Mouse (Mus musculus): Measurements from ENCODE around the gene Atp11c. TPM values are rescaled to one million over a fixed set of nuclear protein-coding genes. Genes with fewer than 3 reads are reported as not detected.

The Atp11c gene
- polyA plus RNA-seq, 1 experiment from 2014 or later: 5.3 TPM

GRCm38 (mm10) chrX:60545444-60545843, 47.1 kb downstream of the Atp11c start:
- no peak overlapping the region for H3K9ac ChIP-seq (ENCODE audit: low read length)
- H3K27ac ChIP-seq (replicated peaks in 1 of 2; ENCODE audit: control insufficient read depth in 1 of 2, insufficient read depth in 1 of 2, low read depth in 2 of 2, low read length in 2 of 2): no peak overlapping the region
- no peaks in the 10 kb centered on the region for H3K4me1 ChIP-seq (ENCODE audit: control insufficient read depth in 2 of 2, insufficient read depth in 2 of 2, low read length in 2 of 2)
- no peak overlapping the region for H3K4me2 ChIP-seq (ENCODE audit: low read length)
- no peaks in the 10 kb centered on the region for H3K36me3 ChIP-seq (ENCODE audit: control insufficient read depth, insufficient read depth, low read length)
- H3K27me3 ChIP-seq (ENCODE audit: control insufficient read depth, insufficient read depth, low read length): peaks cover 5% of the 10 kb centered on the region; the same call in 1 of the 2 replicates
- H3K4me3 ChIP-seq (ENCODE audit: control insufficient read depth in 1 of 2, insufficient read depth in 1 of 2, low read depth in 1 of 2, low read length in 2 of 2): no peak overlapping the region
- no peak for ATAC-seq (ENCODE audit: insufficient number of reproducible peaks, insufficient read depth, low FRiP score, low read depth)
- H3K9me3 ChIP-seq (ENCODE audit: control insufficient read depth, low read length): no peaks in the 10 kb centered on the region
- WGBS: 38% methylated on average over 1 of the region's 1 CpGs

- Histone ChIP-seq H3K4me3 (ENCODE audit: control insufficient read depth in 1 of 2, insufficient read depth in 1 of 2, low read depth in 1 of 2, low read length in 2 of 2) (no peak overlapping the region), H3K4me1 (ENCODE audit: control insufficient read depth in 2 of 2, insufficient read depth in 2 of 2, low read length in 2 of 2) (no peaks in the 10 kb centered on the region), H3K27me3 (ENCODE audit: control insufficient read depth, insufficient read depth, low read length) (peaks cover 5% of the 10 kb centered on the region; the same call in 1 of the 2 replicates), H3K9me3 (ENCODE audit: control insufficient read depth, low read length) (no peaks in the 10 kb centered on the region), H3K9ac (ENCODE audit: low read length) (no peak overlapping the region), H3K4me2 (ENCODE audit: low read length) (no peak overlapping the region), H3K36me3 (ENCODE audit: control insufficient read depth, insufficient read depth, low read length) (no peaks in the 10 kb centered on the region), H3K27ac (replicated peaks in 1 of 2; ENCODE audit: control insufficient read depth in 1 of 2, insufficient read depth in 1 of 2, low read depth in 2 of 2, low read length in 2 of 2) (no peak overlapping the region)
- WGBS: 57% methylated on average over 4 of the region's 4 CpGs
- ATAC-seq (ENCODE audit: insufficient number of reproducible peaks, insufficient read depth, low FRiP score, low read depth): no peak
Observed at GRCm38 (mm10) chrX:60544098-60544497, 48.4 kb downstream of the Atp11c start.

DNA sequence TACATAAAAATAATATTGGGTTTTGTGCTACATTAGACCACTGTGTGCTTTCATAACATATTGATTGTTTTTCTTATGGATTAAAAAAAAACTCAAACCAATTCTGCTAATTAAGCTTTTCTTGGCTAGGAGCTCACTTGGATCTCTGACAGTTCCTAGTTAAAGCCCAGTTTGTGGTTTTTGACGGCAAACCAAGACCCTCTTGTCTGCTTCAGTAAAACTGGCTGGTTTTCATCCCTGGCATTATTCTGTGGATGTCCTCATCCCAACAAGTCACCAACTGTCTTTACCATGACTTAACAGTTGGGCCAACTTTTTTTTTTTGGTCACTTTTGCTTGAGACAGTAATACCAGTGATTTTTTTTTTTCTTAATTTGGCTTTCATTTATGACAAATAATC, 49.6 kb downstream of the Atp11c start:
- Histone ChIP-seq H3K9me3 (ENCODE audit: control insufficient read depth, low read length) (no peaks in the 10 kb centered on the region), H3K4me1 (ENCODE audit: control insufficient read depth in 2 of 2, insufficient read depth in 2 of 2, low read length in 2 of 2) (no peaks in the 10 kb centered on the region), H3K4me2 (ENCODE audit: low read length) (no peak overlapping the region), H3K27ac (replicated peaks in 1 of 2; ENCODE audit: control insufficient read depth in 1 of 2, insufficient read depth in 1 of 2, low read depth in 2 of 2, low read length in 2 of 2) (no peak overlapping the region), H3K4me3 (ENCODE audit: control insufficient read depth in 1 of 2, insufficient read depth in 1 of 2, low read depth in 1 of 2, low read length in 2 of 2) (no peak overlapping the region), H3K9ac (ENCODE audit: low read length) (no peak overlapping the region), H3K27me3 (ENCODE audit: control insufficient read depth, insufficient read depth, low read length) (no peaks in the 10 kb centered on the region), H3K36me3 (ENCODE audit: control insufficient read depth, insufficient read depth, low read length) (no peaks in the 10 kb centered on the region)
- 68% methylated on average over 1 of the region's 1 CpGs for WGBS
- no peak for ATAC-seq (ENCODE audit: insufficient number of reproducible peaks, insufficient read depth, low FRiP score, low read depth)

DNA sequence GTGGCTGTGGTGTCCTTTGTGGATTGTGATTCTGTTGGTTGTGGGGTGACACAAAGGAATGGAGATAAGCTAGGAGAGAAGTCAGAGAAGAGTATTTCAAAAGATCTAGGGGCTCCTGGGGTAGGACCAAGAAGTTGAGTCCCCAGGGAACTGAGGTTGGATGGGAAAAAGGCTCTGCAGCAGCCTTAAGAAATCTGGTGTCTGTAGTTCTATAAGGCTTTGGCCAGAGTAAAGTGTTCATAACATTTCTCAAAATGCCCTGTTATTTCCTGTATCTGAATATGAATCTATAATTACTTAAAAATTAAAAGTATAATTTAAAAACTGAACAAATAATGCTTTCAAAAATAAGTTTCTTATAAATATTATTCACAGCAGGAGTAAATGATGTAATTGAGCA, 53.3 kb downstream of the Atp11c start, which contains the start of gene Gm7073:
Gene Gm7073 (minus strand): TSS at position 101 of the 400 bp plus-strand sequence.
- Histone ChIP-seq H3K27me3 (ENCODE audit: control insufficient read depth, insufficient read depth, low read length) (no peaks in the 10 kb centered on the region), H3K4me2 (ENCODE audit: low read length) (no peak within 1 kb of the TSS)
- no peak for ATAC-seq (ENCODE audit: insufficient number of reproducible peaks, insufficient read depth, low FRiP score, low read depth)

GRCm38 (mm10) chrX:60503995-60504394, 88.5 kb downstream of the Atp11c start:
- no peak for ATAC-seq (ENCODE audit: insufficient number of reproducible peaks, insufficient read depth, low FRiP score, low read depth)
- no peaks in the 10 kb centered on the region for H3K36me3 ChIP-seq (ENCODE audit: control insufficient read depth, insufficient read depth, low read length)
- no peak overlapping the region for H3K27ac ChIP-seq (replicated peaks in 1 of 2; ENCODE audit: control insufficient read depth in 1 of 2, insufficient read depth in 1 of 2, low read depth in 2 of 2, low read length in 2 of 2)
- no peaks in the 10 kb centered on the region for H3K4me1 ChIP-seq (ENCODE audit: control insufficient read depth in 2 of 2, insufficient read depth in 2 of 2, low read length in 2 of 2)
- H3K4me2 ChIP-seq (ENCODE audit: low read length): no peak overlapping the region
- no peaks in the 10 kb centered on the region for H3K9me3 ChIP-seq (ENCODE audit: control insufficient read depth, low read length)
- H3K27me3 ChIP-seq (ENCODE audit: control insufficient read depth, insufficient read depth, low read length): no peaks in the 10 kb centered on the region
- H3K9ac ChIP-seq (ENCODE audit: low read length): no peak overlapping the region
- no peak overlapping the region for H3K4me3 ChIP-seq (ENCODE audit: control insufficient read depth in 1 of 2, insufficient read depth in 1 of 2, low read depth in 1 of 2, low read length in 2 of 2)

More for the DNA sequence above, 53.3 kb downstream of the Atp11c start, which contains the start of gene Gm7073:
- Histone ChIP-seq H3K4me3 (ENCODE audit: control insufficient read depth in 1 of 2, insufficient read depth in 1 of 2, low read depth in 1 of 2, low read length in 2 of 2) (no peak within 1 kb of the TSS), H3K9ac (ENCODE audit: low read length) (no peak within 1 kb of the TSS), H3K36me3 (ENCODE audit: control insufficient read depth, insufficient read depth, low read length) (no peaks in the 10 kb centered on the region), H3K27ac (replicated peaks in 1 of 2; ENCODE audit: control insufficient read depth in 1 of 2, insufficient read depth in 1 of 2, low read depth in 2 of 2, low read length in 2 of 2) (no peak within 1 kb of the TSS), H3K4me1 (ENCODE audit: control insufficient read depth in 2 of 2, insufficient read depth in 2 of 2, low read length in 2 of 2) (no peaks in the 10 kb centered on the region), H3K9me3 (ENCODE audit: control insufficient read depth, low read length) (no peaks in the 10 kb centered on the region)

DNA sequence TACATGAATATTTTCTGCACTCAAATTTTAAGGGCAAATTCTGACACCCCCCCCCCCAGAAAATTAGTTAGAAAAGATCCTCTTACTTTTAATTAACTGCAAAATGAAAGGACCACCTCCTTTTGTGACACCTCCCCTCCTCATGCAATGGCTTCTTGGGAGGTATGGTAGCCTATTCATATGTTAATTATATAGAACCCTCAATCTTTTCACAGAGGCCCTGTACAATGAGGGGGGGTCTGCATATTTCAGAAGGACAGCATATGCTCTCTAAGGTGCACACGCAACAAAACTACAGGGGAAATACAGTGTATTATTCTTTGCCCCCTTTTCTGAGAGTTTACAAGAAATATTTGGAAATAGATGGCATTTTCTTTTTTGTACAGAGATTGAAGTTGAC, 94.7 kb downstream of the Atp11c start:
- no peak overlapping the region for H3K4me3 ChIP-seq (ENCODE audit: control insufficient read depth in 1 of 2, insufficient read depth in 1 of 2, low read depth in 1 of 2, low read length in 2 of 2)
- WGBS: 61% methylated on average over 1 of the region's 1 CpGs
- no peak overlapping the region for H3K27ac ChIP-seq (replicated peaks in 1 of 2; ENCODE audit: control insufficient read depth in 1 of 2, insufficient read depth in 1 of 2, low read depth in 2 of 2, low read length in 2 of 2)
- no peak overlapping the region for H3K4me2 ChIP-seq (ENCODE audit: low read length)
- H3K27me3 ChIP-seq (ENCODE audit: control insufficient read depth, insufficient read depth, low read length): no peaks in the 10 kb centered on the region
- no peak for ATAC-seq (ENCODE audit: insufficient number of reproducible peaks, insufficient read depth, low FRiP score, low read depth)
- H3K4me1 ChIP-seq (ENCODE audit: control insufficient read depth in 2 of 2, insufficient read depth in 2 of 2, low read length in 2 of 2): no peaks in the 10 kb centered on the region
- no peaks in the 10 kb centered on the region for H3K9me3 ChIP-seq (ENCODE audit: control insufficient read depth, low read length)
- H3K9ac ChIP-seq (ENCODE audit: low read length): no peak overlapping the region
- H3K36me3 ChIP-seq (ENCODE audit: control insufficient read depth, insufficient read depth, low read length): no peaks in the 10 kb centered on the region

DNA sequence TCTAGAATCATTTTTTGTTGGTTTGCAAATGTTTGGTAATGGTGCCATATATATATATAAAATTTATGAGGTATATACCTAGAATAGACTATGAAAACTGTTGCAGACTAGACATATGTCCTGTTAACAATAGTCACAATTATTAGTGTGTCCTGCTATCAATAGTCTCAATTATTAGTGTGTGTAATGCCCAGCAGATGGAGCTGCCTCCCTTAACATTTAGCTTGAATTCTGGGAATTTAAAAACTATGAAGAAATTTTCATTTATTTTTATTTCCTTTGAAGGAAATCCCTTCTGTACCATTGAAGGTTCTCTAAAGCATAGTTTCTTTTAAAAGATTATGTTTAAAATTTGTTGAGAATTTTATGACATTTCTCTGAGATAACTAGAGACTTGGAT, 97.2 kb downstream of the Atp11c start:
- Histone ChIP-seq H3K36me3 (ENCODE audit: control insufficient read depth, insufficient read depth, low read length) (no peaks in the 10 kb centered on the region), H3K27me3 (ENCODE audit: control insufficient read depth, insufficient read depth, low read length) (no peaks in the 10 kb centered on the region), H3K4me3 (ENCODE audit: control insufficient read depth in 1 of 2, insufficient read depth in 1 of 2, low read depth in 1 of 2, low read length in 2 of 2) (no peak overlapping the region), H3K9ac (ENCODE audit: low read length) (no peak overlapping the region), H3K4me1 (ENCODE audit: control insufficient read depth in 2 of 2, insufficient read depth in 2 of 2, low read length in 2 of 2) (no peaks in the 10 kb centered on the region), H3K9me3 (ENCODE audit: control insufficient read depth, low read length) (no peaks in the 10 kb centered on the region), H3K4me2 (ENCODE audit: low read length) (no peak overlapping the region), H3K27ac (replicated peaks in 1 of 2; ENCODE audit: control insufficient read depth in 1 of 2, insufficient read depth in 1 of 2, low read depth in 2 of 2, low read length in 2 of 2) (no peak overlapping the region)
- ATAC-seq (ENCODE audit: insufficient number of reproducible peaks, insufficient read depth, low FRiP score, low read depth): no peak

DNA sequence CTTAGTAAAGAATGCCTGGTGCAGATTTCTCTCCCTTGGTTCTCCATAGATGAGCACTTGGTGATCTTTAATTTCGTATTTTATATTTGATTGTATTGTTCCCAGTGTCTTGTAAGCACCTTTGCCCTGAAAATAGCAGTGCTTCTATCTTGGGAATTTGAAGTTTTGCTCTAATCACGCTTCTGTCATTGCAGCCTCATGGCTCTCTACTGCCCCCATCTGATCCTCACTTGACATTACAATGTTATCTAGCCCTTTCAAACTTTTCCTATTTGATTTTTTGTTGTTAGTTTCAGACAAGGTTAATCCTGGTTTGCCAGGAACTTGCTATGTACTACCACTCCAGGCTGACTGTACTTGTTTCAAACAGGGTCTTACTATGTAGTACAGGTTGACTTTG, 128.7 kb downstream of the Atp11c start:
- no peak for ATAC-seq (ENCODE audit: insufficient number of reproducible peaks, insufficient read depth, low FRiP score, low read depth)
- H3K4me2 ChIP-seq (ENCODE audit: low read length): no peak overlapping the region
- H3K9me3 ChIP-seq (ENCODE audit: control insufficient read depth, low read length): no peaks in the 10 kb centered on the region
- H3K9ac ChIP-seq (ENCODE audit: low read length): no peak overlapping the region
- H3K4me3 ChIP-seq (ENCODE audit: control insufficient read depth in 1 of 2, insufficient read depth in 1 of 2, low read depth in 1 of 2, low read length in 2 of 2): no peak overlapping the region
- no peaks in the 10 kb centered on the region for H3K27me3 ChIP-seq (ENCODE audit: control insufficient read depth, insufficient read depth, low read length)
- no peak overlapping the region for H3K27ac ChIP-seq (replicated peaks in 1 of 2; ENCODE audit: control insufficient read depth in 1 of 2, insufficient read depth in 1 of 2, low read depth in 2 of 2, low read length in 2 of 2)
- 14% methylated on average over 2 of the region's 2 CpGs for WGBS
- H3K36me3 ChIP-seq (ENCODE audit: control insufficient read depth, insufficient read depth, low read length): no peaks in the 10 kb centered on the region
- no peaks in the 10 kb centered on the region for H3K4me1 ChIP-seq (ENCODE audit: control insufficient read depth in 2 of 2, insufficient read depth in 2 of 2, low read length in 2 of 2)

Data from heart, embryonic 14.5 days (tissue).